Mouse (Mus musculus) kidney, adult 9 months (tissue): ENCODE results near the gene Sipa1.
"Not testable (repeated sequence)": the region's sequence is repeated elsewhere in the genome, so short reads cannot be mapped to it uniquely, and the experiment has no call there.

ENCODE experiments used
- DNase-seq: peaks from one replicate; pipeline ENCODE4 v3.0.0; 2022

The Sipa1 gene

DNA sequence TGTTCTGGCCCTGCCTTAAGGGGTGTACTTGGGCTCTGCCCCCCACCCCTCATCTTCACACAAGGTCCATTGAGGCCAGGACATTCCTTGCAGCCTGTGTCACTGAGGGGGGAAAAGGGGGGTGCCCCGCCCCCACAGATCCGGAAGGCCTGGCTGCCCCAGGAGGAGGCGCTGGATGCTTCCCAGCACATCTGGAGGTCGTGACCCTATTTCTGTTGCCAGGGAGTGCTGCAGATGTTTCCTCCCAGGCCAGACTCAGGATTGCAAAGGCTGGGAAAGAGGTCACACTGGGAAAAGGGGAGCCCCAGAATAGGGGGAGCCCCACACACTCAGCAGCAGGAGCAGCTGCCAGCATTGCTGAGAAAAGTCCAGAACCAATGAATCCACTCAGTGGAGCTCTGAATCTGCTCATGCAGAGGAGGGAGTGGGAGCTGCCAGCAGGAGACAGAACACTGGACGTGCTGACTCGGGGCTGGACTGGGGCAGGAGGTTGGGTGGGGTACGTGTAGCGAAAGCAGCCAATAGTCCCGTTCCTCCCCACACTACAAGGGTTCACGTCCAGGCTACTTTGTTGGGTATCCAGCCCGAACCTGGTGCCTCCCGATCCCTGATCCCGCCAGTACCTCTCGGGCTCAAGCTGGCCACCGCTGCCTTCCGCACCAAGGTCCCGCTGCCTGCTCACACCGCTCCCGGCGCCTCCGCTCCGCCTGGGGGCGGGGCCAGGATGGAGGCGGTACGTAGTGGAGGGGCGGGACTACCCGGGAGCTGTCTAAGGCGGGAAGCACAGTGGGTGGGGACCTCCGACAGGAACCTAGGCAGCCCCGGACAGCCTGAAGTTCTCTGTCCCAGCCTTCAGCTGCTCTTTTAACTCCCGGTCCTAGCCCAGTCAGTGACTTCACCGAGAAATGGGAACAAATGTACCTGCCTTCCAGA is at the start of gene Sipa1:
TSS of gene Sipa1 (minus strand) at position 727 of the 933 bp plus-strand sequence.
- DNase-seq = peak; percentile 94

DNA sequence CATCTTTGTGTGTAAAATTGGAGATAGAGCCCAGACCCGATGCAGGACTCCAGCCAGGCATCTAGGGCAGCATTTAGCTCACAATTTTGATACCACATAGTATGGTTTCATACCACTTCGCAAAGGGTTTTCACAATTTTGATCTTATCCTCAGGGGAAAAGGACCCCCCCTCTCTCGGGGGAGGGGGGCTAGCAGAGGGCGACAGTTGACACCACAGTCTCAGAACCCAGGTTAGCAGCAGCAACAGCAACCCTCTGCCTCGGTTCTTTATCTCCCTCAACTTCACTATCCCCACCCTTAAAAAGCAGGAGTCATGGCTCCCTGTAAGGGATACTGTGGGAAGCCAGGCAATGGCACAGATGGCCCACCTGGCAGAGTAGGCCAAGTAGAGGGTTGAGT is 49.7 kb upstream of the Sipa1 start:
- no peak for DNase-seq

DNA sequence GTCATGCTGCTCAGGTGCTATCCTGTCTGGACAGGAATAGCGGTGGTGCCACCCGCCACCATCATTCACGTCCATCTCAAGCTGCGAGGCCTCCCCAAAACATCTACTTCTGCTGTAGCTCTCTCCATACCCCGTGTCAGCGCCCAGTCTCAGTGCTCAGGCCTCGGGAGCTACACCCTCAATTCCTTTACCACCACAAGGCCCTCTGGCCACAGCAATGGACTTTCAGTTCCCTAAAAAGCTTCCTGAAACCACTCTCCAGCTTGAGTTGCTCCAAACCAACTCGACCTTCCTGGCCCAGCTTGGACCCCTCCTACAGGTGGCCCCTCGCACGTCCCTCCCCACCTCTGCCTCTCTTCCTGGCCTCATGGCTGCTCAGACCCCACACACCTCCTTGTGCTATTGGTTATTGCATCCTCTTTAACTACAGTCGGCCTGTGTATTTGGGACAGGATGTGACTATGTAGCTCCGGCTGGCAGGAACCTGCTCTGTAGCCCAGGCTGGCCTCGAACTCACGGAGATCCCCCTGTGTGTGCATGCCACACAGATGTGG is 48.5 kb upstream of the Sipa1 start:
- DNase-seq = no peak

DNA sequence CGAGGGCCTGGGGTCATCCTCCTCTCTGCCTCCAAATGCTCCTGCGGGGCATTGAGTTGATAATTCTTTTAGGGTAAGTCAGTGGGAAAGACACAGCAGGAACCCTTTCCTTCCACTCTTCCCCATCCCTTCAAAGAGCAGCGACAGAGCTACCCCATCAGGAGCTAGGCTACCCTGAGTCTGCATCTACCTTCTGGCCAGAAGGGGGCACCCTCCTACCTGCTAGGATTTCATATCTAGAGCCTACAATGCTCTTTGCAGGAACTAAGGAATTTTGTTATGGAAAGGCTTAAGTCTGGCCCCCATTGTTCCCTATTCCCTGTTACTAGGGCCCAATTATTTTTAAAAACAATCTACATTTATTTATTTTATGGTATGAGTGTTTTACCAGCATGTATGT is 47.7 kb upstream of the Sipa1 start:
- DNase-seq = peak; percentile 88

DNA sequence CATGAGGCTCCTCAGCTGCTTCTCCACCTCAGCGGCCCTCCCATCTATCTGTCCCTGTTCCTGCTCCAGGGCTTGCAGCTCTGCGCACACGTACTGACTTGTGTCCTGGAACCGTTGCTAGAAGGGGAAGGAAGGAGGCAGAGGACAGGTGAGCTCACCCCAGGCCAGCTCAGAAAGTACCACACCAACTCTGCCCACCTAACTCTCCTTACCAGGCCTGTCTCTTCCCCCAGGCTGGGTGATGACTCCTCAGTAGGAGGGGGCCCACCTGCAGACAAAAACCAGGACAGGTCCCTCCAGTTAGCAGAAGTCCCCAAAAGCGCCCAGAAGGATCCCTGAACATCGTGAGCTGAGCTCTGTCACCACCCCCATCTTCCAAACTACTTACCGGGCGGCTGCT is 47.1 kb upstream of the Sipa1 start:
- DNase-seq = no peak

DNA sequence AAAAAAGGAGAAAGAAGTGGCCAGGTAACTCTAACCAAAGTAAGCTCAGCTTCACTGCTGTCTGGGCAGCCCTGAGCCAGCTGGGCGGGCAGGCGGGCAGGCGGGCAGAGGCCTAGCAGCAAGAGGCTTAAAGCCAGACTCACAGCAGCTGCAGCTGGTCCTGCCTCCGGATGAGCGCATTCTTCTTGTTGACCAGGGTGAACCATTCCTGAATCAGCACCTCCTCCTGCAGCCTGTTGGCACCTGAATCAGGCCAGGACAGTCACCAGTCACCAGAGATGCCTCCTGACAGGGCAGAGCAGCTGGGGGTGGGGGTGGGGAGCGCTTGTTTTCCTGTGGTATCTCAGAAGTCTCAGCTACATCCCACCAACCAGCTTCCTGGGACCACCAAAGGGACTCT is 46.6 kb upstream of the Sipa1 start:
- no peak for DNase-seq

DNA sequence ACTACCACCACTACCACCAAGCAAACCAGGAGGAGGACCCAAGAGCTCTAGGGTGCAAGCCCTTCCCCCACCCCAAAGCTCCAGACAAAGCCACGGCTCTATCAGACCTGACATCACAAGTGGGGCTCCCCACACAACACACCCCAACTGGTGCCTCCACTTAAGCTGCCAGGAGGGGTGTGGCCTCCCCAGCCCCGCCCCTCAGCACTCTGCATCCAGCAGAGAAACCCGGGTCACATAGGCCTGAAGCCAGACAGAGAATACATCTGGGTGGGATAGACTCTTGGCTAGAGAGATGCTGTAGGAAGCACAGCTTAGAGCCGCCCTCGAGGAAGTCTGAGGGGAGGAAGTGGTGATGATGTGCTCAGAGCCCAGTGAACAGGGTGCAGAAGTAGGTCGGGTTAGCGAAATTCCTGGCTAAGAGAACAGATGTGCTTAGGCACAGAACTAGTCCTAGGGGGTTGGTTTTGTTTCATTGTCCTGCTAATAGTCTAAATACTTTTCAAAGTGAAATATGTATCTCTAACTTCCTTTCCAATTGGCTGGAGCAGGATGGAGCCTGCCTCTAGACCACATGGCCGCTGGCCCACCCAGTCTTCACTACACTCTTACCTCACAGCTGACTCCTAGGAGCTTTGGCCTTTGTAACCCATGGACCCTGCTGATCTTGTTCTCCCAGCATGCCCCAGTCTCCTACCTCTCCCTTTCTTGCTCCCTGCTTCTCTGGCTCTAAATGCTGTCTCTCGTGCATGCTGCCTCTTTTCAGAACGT is 41.5 kb upstream of the Sipa1 start:
- DNase-seq = no peak

DNA sequence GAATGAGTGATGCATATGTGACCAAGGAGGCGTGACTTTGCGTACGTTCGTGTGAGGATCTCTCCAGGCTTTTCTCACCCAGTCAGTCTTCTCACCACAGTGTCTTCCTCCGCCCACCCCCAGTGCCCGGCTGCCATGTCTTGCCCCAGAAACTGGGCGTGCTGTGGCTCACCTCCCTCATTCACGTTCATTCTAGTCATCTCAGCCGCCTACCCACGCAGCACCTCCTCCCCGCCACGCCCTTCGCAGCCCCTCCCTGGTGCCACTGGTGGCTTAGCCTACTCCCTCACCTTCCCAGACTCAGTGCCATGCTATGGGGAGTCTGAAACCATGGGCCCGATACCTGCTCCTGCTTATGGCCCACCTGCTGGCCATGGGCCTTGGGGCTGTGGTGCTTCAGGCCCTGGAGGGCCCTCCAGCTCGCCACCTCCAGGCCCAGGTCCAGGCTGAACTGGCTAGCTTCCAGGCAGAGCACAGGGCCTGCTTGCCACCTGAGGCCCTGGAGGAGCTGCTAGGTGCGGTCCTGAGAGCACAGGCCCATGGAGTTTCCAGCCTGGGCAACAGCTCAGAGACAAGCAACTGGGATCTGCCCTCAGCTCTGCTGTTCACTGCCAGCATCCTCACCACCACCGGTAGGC is 40.8 kb upstream of the Sipa1 start, which contains the start of gene Kcnk7:
TSS of gene Kcnk7 (plus strand) at position 205 of the 638 bp plus-strand sequence.
- DNase-seq = no peak

DNA sequence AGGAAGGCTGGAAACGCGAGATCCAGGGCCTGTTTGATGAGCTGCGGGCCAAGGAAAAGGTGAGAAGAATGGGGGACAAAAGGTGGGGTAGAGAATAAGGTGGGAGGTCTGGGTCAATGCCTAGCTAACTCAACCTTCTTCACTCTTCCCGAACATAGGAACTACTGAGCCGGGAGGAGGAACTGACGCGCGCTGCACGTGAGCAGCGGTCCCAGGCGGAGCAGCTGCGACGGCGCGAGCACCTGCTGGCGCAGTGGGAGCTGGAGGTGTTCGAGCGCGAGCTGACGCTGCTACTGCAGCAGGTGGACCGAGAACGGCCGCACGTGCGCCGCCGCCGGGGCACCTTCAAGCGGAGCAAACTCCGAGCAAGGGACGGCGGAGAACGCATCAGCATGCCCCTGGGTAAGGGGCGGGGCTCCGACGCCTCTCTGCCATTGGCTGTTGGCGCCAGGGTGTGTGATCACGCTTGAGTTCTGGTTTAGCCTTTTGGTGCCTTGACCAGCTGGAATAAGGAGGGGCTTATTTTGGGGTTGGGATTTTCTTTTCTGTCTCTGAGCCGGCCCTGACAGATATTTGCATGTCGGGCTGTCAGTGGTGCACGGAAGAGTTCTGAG is 32.4 kb upstream of the Sipa1 start:
- no peak for DNase-seq

DNA sequence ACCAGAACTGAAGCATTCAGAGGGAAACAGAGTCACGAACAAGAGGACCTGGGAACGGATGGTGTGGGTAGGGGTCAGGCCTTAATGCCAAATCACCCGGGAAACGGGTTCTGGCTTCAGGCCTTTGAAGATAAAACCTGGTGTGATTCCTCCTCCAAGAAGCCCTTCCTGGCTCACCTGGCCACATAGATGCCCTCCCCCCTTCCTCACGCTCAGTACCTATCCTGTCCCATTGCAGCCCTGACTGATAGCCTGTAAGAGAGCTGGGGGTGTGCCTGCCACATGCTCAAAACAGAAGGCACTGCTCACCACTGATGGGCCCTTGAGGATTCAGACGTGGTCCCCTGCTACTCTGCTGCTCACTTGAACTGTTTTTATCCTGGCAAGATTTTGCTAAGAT is 30.3 kb upstream of the Sipa1 start:
- no peak for DNase-seq

DNA sequence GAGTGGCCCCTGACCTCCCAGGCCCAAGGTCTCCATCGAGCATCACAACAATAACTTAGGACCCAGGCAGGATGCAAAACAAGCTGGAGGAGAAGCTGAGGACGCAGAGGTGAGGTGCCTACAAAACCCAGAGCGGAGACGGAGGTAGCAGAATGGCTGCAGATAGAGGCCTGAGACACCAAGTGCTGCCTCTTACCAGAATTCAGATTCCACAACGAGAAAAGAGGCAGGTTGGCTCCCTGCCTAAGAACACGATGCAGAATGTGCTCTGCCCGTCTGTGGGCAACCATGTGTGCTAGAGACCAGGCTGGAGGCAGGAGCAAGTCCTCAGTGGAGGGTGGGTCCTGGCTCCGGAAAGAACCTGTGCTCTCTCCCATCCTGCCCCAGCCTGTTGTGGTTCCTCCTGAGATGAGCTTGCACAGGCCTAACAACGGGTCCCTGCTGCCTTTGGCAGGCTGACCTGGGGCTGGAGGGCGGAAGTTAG is 29.4 kb upstream of the Sipa1 start:
- peak; percentile 39 for DNase-seq

DNA sequence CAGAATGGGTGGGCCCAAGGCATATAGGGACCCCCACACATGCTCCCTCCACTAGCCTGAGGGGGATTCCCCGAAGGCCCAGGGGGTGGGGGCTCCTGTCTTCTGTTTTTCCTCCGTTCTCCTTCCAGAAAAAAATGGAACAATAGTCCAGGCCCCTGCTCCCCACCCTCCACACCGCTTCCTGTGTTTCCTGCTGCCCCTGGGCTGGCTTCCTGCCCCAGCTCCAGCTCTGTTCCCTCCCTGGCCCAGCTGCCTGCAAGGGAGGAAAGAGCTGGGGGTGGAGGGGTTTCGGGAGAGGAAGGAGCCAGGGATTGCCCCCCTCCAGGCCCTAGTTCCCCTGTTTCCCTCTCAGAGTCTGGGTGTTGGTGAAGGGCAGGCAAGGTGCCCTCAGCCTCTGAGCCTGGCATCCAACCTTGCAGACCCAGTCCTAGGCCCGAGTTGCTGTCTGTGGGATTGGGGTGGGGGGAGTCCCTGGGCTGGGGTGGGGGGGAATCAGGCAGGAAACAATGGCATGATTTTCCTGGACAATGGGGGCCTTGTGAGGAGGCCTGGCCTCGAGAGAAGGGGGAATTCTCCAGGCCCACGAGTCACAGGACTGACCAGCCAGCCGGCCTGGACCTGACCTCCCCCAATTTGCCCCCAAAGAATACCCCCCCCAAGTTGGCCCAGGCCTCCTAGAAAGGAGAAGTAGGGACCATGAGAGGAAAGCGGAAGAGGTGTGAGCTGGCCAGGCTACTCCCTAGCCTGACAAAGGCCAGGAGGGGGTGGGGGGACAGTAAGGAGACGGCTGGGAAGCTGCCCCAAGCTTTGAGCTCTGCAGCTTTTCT is 28.8 kb upstream of the Sipa1 start:
- DNase-seq = peak; percentile 68

DNA sequence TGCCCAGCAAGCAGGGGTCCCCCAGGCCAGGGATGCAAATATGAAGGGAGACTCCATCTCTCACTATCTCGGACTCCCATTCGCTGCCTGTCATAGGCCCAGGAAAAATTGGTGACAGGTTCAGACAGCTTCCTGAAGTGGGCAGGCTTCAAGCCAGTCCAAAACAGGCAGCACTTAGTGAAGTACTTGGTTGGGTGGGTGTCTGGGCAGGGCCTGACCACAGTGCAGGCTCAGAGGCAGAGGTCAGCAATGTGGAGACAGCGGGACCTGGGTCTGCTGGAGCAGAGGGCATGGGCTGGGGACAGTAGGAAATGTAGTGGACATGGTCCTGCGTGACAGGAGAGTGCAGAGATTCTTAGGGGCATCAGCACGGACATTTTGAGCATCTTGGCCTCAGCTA is 28.1 kb upstream of the Sipa1 start:
- DNase-seq = no peak

DNA sequence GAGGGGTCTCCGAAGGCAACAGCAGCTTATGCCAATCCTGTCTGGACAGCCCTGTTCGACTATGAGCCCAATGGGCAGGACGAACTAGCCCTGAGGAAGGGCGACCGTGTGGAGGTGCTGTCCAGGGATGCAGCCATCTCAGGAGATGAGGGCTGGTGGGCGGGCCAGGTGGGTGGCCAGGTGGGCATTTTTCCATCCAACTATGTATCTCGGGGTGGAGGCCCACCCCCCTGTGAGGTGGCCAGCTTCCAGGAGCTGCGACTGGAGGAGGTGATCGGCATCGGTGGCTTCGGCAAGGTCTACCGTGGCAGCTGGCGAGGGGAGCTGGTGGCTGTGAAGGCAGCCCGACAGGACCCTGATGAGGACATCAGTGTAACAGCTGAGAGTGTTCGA is 26.8 kb upstream of the Sipa1 start:
- peak; percentile 42 for DNase-seq

DNA sequence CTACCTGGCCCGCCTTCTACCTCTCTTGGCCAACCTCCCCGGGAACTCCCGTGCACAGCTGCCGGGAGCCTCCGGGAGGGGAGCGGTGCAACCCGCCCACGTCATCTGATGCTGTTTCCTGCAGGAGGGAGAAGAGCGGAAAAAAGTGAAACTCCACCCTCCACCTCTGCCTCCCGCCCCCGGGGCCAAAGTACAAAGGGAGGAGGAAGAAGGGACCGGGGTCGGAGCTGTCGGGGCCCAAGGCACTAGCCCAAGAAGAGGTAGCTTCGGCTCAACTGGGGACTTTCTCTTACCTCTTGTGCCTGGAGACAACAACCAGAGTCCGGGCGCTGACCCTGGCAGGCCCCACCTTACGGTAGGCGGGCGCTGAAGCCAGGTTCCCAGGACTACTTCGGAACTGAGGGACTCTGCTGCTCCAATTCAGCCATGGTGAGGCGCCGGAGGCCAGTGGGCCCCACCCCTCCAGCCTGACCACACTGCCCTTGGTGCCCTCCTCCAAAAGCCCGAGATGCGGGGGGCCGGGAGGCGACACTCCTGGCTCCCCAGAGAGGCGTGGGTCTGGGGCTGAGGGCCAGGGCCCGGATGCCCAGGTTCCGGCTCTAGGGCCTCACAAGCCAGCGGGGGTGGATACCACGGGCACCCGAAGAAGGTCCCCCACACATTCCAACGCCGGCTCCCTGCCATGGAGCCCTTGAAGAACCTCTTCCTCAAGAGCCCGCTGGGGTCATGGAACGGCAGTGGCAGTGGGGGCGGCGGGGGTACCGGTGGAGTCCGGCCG is 26.2 kb upstream of the Sipa1 start:
- DNase-seq = peak; percentile 97

DNA sequence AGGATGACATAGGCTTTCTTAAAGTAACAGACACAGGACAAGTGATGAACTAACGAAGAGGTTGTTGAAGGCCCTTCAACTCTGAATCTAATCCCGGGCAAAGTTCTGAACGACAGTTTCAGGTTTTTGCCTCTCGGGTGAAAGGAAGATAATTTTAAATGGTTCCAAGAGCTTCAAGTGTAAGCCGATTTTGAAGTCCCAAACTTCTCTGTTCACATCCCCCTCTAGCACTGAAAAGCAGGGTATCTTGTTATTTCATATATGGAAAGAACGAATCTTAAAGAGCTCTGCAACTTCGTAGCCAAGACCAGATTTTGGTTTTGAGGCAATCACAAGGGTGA is 25.6 kb upstream of the Sipa1 start:
- no peak for DNase-seq

DNA sequence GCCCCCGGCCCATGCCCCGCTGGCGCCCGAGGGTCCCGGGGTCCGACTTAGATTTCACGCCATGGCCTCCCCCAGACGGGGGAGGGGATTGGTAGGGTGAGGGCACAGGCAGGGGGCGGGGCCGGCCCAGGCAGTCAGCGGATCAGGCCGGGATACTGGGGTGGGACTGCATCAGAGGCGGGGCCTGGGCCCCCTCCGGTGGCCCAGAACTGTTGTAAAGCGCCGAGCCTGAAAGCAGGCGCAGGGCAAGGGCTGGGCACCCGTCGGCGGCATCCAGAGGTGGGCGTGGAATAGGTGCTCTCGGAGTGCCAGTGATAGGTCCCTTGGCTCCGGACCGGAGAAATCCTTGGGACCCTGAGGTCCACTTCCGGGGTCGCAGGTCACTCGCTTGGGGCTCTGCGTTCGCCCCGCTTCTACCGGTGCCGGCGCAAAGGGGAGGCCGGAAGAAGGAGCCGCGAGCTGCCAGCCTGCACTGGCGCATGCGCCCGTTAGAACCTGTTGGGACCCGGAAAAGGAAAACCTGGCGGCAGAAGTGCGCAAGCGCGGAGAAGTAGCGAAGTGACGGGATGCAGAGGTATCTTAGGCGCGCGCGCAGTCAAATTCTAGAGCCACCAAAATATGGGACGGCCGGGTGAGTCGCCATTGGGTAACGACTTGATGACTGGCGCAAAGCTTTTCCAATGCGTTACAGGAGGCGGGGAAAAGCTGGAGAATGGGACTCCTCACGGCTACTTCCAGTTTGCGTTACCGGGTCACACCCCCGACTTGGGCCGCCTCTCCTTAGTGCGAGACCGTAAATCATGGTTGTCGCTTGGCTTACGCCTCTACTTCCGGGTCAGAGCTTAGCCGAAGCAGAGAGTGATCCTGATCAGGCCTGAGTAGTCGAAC is 24.9 kb upstream of the Sipa1 start, which contains the start of the genes Map3k11 and Pcnx3:
TSS of gene Map3k11 (plus strand) at position 543 of the 888 bp plus-strand sequence.
TSS of gene Pcnx3 (minus strand) at position 709 of the 888 bp plus-strand sequence.
- DNase-seq = peak; percentile 99

DNA sequence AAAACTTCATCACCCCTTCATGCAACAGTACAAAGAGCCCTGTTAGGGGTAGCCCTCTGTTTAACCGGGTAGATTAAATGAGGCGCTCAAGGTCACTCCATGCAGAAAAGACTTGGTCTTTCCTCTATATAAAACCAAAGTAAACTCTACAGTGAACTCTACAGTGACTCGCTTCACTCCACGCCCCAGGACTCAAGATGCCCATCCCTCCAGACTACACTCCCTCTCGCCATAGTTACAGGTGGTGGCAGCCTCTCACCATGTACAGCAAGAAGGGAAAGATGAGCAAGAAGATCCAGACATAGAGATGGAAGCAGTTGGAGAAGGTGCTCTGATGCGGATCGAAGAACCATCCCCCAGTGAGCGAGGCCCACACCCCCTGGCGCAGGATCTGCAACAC is 24.2 kb upstream of the Sipa1 start:
- no peak for DNase-seq

DNA sequence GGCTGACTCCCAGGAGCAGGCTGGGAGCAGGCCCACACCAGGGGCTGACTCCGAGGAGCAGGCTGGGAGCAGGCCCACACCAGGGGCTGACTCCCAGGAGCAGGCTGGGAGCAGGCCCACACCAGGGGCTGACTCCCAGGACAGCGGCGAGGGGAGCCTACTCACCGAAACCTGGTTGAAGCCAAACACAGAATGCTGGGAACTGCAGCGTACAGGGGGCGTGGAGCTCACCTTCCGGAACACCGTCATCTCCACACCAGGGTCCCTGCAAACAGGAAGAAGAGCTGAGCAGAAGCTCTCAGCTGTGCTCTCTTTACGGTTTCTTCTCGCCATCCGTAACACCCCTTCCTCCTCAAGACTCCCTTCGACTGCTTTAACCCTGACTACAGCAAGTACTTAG is 23.4 kb upstream of the Sipa1 start:
- DNase-seq = not testable (repeated sequence)

DNA sequence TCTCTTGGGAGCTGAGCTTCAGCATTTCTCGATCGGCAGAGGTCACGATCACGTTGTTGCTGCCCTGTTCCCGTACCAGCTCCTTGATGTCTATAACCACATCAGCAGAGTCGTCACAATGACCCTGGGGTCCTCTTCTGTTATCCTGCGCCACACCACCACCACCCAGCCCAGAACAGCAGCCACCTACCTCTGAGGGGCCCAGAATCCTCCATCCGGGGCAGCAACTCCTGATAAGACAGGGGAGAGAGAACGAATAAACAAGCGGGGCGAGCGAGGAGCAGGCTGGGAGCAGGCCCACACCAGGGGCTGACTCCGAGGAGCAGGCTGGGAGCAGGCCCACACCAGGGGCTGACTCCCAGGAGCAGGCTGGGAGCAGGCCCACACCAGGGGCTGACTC is 22.9 kb upstream of the Sipa1 start:
- no peak for DNase-seq
